Mouse (Mus musculus) erythroblast, adult 5-6 weeks (primary cell): ENCODE measurements at regions not wholly inside any gene's neighbourhood (a gene's known extent, or its start where the extent isn't known, plus 50 kb on each side); places are given as distances from the start of the nearest gene placed in this dataset.
"Not testable (repeated sequence)": the region's sequence is repeated elsewhere in the genome, so short reads cannot be mapped to it uniquely, and the experiment has no call there.

Source experiments
- ATAC-seq: replicated peaks from 2 replicates; pipeline ENCODE4 v1.8.0; 2016; ENCODE audit warnings: moderate number of reproducible peaks, mild to moderate bottlenecking, moderate TSS enrichment, inconsistent platforms; ENCODE audit not compliant: poor library complexity, low FRiP score, severe bottlenecking

DNA sequence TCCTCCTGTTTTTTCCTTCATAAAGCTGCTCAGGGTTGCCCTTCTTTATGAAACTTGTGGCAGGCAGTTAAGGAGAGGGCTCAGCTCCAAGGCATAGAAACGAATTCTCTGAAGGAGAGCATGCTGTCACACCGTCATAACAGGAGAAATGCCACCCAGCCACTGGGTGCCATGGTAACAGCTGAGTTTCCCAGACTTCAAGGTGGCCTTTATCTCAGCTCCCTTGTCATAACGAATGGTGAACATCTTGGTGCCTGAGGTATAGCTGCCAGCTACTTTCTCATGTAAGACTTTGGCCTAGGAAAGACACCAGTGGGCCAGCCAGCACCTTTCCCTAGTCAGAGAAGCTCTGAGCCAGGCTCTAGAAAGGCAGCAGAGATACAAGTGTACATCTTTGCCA is 182.5 kb upstream of the Afdn start:
- ATAC-seq, result no peak

DNA sequence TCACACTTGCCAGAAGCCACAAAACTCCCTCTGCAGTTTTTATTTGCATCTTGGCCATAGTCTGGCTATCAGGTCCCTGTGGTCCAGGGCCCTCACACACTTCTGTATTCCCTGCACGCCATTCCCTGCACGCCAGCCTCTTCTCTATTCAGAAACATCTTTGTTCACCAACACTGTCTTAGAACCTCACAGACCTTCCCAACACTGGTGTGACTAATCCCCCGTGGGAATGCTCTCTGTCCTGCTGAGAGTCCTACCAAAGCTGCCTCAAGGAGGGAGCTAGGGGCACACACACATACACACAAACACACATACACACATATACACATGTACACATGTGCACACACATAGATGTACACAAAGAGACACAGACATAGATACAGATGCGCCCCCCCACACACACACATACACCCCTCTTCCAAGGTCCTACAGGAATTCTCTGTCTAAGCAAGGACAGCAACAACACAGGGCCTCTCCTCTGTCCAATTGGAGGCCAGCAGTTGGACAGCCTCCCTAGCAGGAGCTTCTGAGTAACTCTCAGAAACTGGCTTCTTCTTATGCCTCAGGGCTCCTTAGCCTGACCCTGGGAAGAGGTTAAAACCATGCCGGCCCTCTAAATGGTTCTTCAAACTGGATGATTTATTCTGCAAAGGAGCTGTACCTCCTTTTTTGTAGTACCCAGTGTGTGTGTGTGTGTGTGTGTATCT is 179.0 kb upstream of the Afdn start:
- no peak for ATAC-seq

DNA sequence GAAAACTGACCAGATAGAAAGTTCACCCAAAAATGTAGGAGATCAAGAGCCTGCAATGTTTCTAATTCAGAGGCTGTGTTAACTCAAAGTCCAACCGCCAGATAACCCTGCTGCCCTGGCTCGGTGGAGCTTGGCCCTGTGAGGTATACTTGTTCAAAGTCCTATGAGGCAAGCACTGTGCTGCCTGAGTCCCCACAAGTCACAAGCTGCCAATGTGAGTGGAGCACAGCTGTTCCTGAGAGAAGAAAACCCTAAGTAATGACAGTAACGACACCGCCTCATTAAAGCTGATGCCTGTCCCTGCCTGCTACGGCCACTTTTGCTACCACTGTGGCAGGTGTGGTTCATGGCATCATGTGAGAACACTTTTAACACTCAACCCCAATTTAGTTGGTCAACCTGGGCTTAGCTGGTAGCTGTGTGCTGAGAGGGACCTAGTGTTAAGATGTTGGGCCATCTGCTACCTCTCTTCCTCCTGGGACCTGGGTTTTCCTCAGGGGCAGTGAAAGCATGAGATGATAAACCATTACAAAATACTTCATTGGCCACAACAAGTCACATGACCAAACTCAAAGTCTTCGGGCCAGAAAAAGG is 178.2 kb upstream of the Afdn start:
- no peak for ATAC-seq

DNA sequence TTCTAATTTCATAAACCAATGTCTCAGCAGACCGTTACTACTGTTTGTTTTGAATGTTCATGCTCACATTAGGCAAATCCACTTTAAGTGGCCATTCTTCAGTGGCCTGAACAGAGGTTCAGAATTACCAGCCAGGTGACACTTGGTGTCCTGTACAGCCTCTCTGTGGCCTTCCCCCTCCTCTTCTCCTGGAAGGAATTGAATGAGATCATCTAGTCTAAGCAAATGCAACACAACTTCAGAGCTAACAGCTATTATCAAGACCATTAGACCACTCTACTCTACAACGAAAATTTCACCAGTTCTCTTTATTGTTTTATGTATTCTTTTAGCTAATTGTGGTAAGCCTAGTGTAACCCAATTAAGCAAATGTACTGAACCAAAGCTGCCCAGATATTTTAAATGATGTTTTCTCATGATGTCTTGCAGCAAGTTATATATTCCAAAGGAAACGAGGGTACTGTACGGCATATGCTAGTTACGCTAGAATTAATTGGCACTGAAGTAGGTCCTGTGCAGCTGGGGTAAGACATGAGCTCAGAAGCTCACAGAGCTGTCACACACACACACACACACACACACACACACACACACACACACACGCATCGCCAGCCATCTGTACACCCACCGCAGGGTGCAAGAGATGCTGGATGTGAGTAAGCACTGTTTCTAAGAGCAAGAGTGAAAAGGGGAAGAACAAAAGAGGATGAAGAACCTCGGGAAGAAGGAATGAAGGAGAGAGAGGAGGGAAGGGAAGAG is 176.7 kb upstream of the Afdn start:
- no peak for ATAC-seq

DNA sequence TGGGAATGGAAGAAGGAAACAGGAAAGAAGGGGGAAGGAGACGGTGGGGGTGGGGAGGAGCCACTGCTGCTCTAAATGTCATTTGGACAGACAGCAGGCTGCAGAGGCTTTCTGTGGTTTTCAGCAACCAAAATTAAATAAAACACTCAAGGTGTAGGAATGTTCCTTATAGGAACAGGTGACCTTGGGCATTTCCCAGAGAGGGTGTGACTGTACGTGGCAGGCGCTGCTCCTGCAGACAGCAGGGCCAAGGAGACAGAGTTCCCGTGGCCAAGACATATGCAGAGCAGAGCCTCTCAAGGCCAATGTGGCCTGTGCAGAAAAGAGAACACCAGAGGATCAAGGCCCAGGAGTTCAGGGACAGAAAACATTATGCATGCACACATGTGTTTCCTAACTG is 175.9 kb upstream of the Afdn start:
- no peak for ATAC-seq

DNA sequence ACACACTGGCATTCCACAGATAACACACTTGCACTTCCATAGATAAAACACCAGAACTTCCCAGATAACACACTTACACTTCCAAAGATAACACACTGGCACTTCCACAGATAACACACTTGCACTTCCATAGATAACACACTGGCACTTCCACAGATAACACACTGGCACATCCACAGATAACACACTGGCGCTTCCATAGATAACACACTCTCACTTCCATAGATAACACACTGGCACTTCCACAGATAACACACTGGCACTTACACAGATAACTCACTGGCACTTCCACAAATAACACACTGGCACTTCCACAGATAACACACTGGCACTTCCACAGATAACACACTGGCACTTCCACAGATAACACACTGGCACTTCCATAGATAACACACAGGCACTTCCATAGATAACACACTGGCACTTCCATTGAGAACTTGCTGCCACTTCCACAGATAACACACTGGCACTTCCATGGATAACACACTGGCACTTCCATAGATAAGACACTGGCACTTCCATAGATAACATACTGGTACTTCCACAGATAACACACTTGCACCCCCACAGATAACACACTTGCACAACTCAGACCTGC is 170.0 kb upstream of the Afdn start:
- not testable (repeated sequence) for ATAC-seq
